Mouse (Mus musculus) frontal cortex, postnatal 10 days (tissue): ENCODE results near the gene Uroc1.

Experiments used
- DNase-seq, 2 experiments: peaks; one replicate each; pipeline ENCODE4 v3.0.0; 2022; ENCODE audit warnings: low spot score in 2 of 2, mixed read lengths in 1 of 2

The Uroc1 gene

GRCm38 (mm10) chr6:90332561-90333425 is at the start of gene Uroc1:
TSS of gene Uroc1 (plus strand) at chr6:90333284.
- DNase-seq: no peak

- DNase-seq: no peak
Measured at GRCm38 (mm10) chr6:90288265-90288664, 44.8 kb upstream of the Uroc1 start.

- DNase-seq: no peak
Measured at GRCm38 (mm10) chr6:90300919-90301318, 32.2 kb upstream of the Uroc1 start, which contains the start of gene BC048671. TSS of gene BC048671 (plus strand) at chr6:90301219.

- DNase-seq: no peak
Measured at GRCm38 (mm10) chr6:90306315-90306975, 26.6 kb upstream of the Uroc1 start.

- no peak for DNase-seq
Measured at GRCm38 (mm10) chr6:90308839-90309778, 24.0 kb upstream of the Uroc1 start.

GRCm38 (mm10) chr6:90315961-90316360 is 17.1 kb upstream of the Uroc1 start:
- no peak for DNase-seq

- DNase-seq: no peak
Measured at GRCm38 (mm10) chr6:90317510-90318258, 15.4 kb upstream of the Uroc1 start.

- DNase-seq: no peak
Measured at GRCm38 (mm10) chr6:90319019-90319418, 14.1 kb upstream of the Uroc1 start.

- DNase-seq: no peak
Measured at GRCm38 (mm10) chr6:90319475-90320191, 13.5 kb upstream of the Uroc1 start.

GRCm38 (mm10) chr6:90320429-90320828 is 12.7 kb upstream of the Uroc1 start:
- DNase-seq: no peak

- DNase-seq: no peak
Measured at GRCm38 (mm10) chr6:90321811-90322210, 11.3 kb upstream of the Uroc1 start.

GRCm38 (mm10) chr6:90324026-90324425 is 9.1 kb upstream of the Uroc1 start:
- no peak for DNase-seq

- DNase-seq: no peak
Measured at GRCm38 (mm10) chr6:90324463-90324862, 8.6 kb upstream of the Uroc1 start.

- DNase-seq: no peak
Measured at GRCm38 (mm10) chr6:90324991-90325390, 8.1 kb upstream of the Uroc1 start, which contains the start of gene Chst13. TSS of gene Chst13 (minus strand) at chr6:90325185.

- DNase-seq: peak in 1 of 2 experiments; percentile 22
Measured at GRCm38 (mm10) chr6:90327670-90328069, 5.4 kb upstream of the Uroc1 start.

GRCm38 (mm10) chr6:90329953-90330352 is 3.1 kb upstream of the Uroc1 start:
- DNase-seq: peak; percentile 35 to 51

- no peak for DNase-seq
Measured at GRCm38 (mm10) chr6:90334244-90334643, 1.2 kb downstream of the Uroc1 start.

- DNase-seq: no peak
Measured at GRCm38 (mm10) chr6:90342343-90342742, 9.3 kb downstream of the Uroc1 start.

- no peak for DNase-seq
Measured at GRCm38 (mm10) chr6:90347183-90347582, 14.1 kb downstream of the Uroc1 start.

- DNase-seq: no peak
Measured at GRCm38 (mm10) chr6:90348500-90348899, 15.4 kb downstream of the Uroc1 start.
